Comparison of ENCODE assay signal across 8 mouse cellular contexts in genomic region chr10:69351842-69352211, GRCm38 (mm10). TPM values are rescaled to one million over a fixed set of nuclear protein-coding genes. Genes with fewer than 3 reads are reported as not detected.
DNase-seq lines count a peak whose midpoint lies in the region; ATAC-seq lines count a peak whose summit lies in the region.

No protein-coding gene starts in this region.

- H3K4me3 ChIP-seq in megakaryocyte, embryonic 14.5 days (replicated peaks), result peak overlapping the region; percentile 94
- H3K4me3 ChIP-seq in limb, embryonic 11.5 days (ENCODE audit: low read depth, low read length), result peak overlapping the region; percentile 97
- H3K4me3 ChIP-seq in stomach, embryonic 15.5 days (replicated peaks), result peak overlapping the region; percentile 85

- no peaks in the 10 kb centered on the region for H3K27me3 ChIP-seq in megakaryocyte, embryonic 14.5 days (replicated peaks)
- H3K27me3 ChIP-seq in limb, embryonic 11.5 days (ENCODE audit: control insufficient read depth, insufficient read depth, low read length), result no peaks in the 10 kb centered on the region
- no peaks in the 10 kb centered on the region for H3K27me3 ChIP-seq in stomach, embryonic 15.5 days (replicated peaks)

- peak overlapping the region; percentile 97 for H3K9ac ChIP-seq in limb, embryonic 11.5 days (ENCODE audit: low read length)
- peak overlapping the region; percentile 80 for H3K9ac ChIP-seq in stomach, embryonic 15.5 days

- peak overlapping the region; percentile 73 for H3K4me2 ChIP-seq in limb, embryonic 11.5 days (ENCODE audit: low read depth, severe bottlenecking)
- peak overlapping the region; percentile 80 for H3K4me2 ChIP-seq in stomach, embryonic 15.5 days

- H3K36me3 ChIP-seq in megakaryocyte, embryonic 14.5 days (replicated peaks; ENCODE audit: low read length), result peaks cover 37% of the 10 kb centered on the region
- peaks cover 23% of the 10 kb centered on the region for H3K36me3 ChIP-seq in limb, embryonic 11.5 days (ENCODE audit: control insufficient read depth, insufficient read depth, low read length)
- peaks cover 7% of the 10 kb centered on the region for H3K36me3 ChIP-seq in stomach, embryonic 15.5 days

- H3K27ac ChIP-seq in limb, embryonic 11.5 days (replicated peaks; ENCODE audit: low read depth, low read length), result no peak overlapping the region
- peak overlapping the region; percentile 87 for H3K27ac ChIP-seq in stomach, embryonic 15.5 days

- DNase-seq in embryo, embryonic 10.5 days (ENCODE audit: low spot score), result peak; percentile 32
- DNase-seq in embryo, embryonic 9.5 days (ENCODE audit: extremely low spot score), result no peak
- no peak for DNase-seq in limb, embryonic 11.5 days (ENCODE audit: low spot score)
- no peak for DNase-seq in cerebellum, postnatal 36 days
- DNase-seq in right cerebral cortex, postnatal 10 days (ENCODE audit: low spot score in 2 of 2), result no peak

- peaks cover 57% of the 10 kb centered on the region for H3K4me1 ChIP-seq in megakaryocyte, embryonic 14.5 days
- peaks cover 22% of the 10 kb centered on the region; the same call in 1 of the 2 replicates for H3K4me1 ChIP-seq in limb, embryonic 11.5 days (ENCODE audit: control insufficient read depth, insufficient read depth, low read length)
- H3K4me1 ChIP-seq in stomach, embryonic 15.5 days, result peaks cover 26% of the 10 kb centered on the region

- no peak for ATAC-seq in megakaryocyte, adult 5-6 weeks (ENCODE audit: poor library complexity, severe bottlenecking)
- ATAC-seq in limb, embryonic 11.5 days (ENCODE audit: insufficient number of reproducible peaks, low FRiP score, low TSS enrichment, low read depth), result no peak
- ATAC-seq in stomach, embryonic 15.5 days (ENCODE audit: insufficient read depth, low FRiP score, low read depth), result no peak

- H3K9me3 ChIP-seq in megakaryocyte, embryonic 14.5 days, result peaks cover 7% of the 10 kb centered on the region
- no peaks in the 10 kb centered on the region for H3K9me3 ChIP-seq in limb, embryonic 11.5 days (ENCODE audit: control insufficient read depth, low read length)
- H3K9me3 ChIP-seq in stomach, embryonic 15.5 days, result no peaks in the 10 kb centered on the region

- WGBS in limb, embryonic 11.5 days, result under 1% methylated on average over 11 of the region's 11 CpGs
- under 1% methylated on average over 11 of the region's 11 CpGs for WGBS in stomach, embryonic 15.5 days

RNA-seq across cellular contexts. Expression of gene Cdk1, which starts 0.9 kb away (rescaled TPM):
- 24.3 TPM in 1 of 2 replicates, not detected in the other for polyA plus RNA-seq in megakaryocyte, embryonic 14.5 days (2012; ENCODE audit: insufficient read depth, low replicate concordance)
- total RNA-seq in megakaryocyte, adult 5-6 weeks (2015), result 97.3 and 102 TPM in 2 replicates
- 210 and 232 TPM in 2 replicates for total RNA-seq in megakaryocyte, adult 5-6 weeks (2017)
- 528 and 536 TPM in 2 replicates for polyA plus RNA-seq in limb, embryonic 11.5 days (2014; fragmentation: Nextera tagmentation; extraction: Ambion mirVana)
- polyA plus RNA-seq in stomach, embryonic 15.5 days (2015; fragmentation: Nextera tagmentation; extraction: Ambion mirVana), result 411 and 449 TPM in 2 replicates

RNA-seq across cellular contexts. Expression of gene Ank3, which starts 46.7 kb away (rescaled TPM):
- polyA plus RNA-seq in megakaryocyte, embryonic 14.5 days (2012; ENCODE audit: insufficient read depth, low replicate concordance), result 0.93 and 4.4 TPM in 2 replicates
- total RNA-seq in megakaryocyte, adult 5-6 weeks (2015), result not detected in 2 replicates
- total RNA-seq in megakaryocyte, adult 5-6 weeks (2017), result 0.33 TPM in 1 of 2 replicates, not detected in the other
- 22.3 and 25.1 TPM in 2 replicates for polyA plus RNA-seq in limb, embryonic 11.5 days (2014; fragmentation: Nextera tagmentation; extraction: Ambion mirVana)
- 33.0 and 33.1 TPM in 2 replicates for polyA plus RNA-seq in stomach, embryonic 15.5 days (2015; fragmentation: Nextera tagmentation; extraction: Ambion mirVana)

Comparison
In these comparisons a context has a peak if more than half of its experiments do, and no peak if none do; other contexts are left out.
1. RNA of gene Cdk1, which starts 0.9 kb away (polyA plus RNA-seq): 528 to 536 TPM in limb, embryonic 11.5 days and 411 to 449 TPM in stomach, embryonic 15.5 days; 24.3 TPM in megakaryocyte, embryonic 14.5 days; every median in the first group is over 10 times any median in the second.
2. Peak in every context shown above with its lines, with median percentiles within 50 percentile points of each other: H3K4me3 ChIP-seq.